Mouse (Mus musculus): ENCODE data around the gene Dcn. TPM values are rescaled to one million over a fixed set of nuclear protein-coding genes. Genes with fewer than 3 reads are reported as not detected.
A peak's percentile ranks its signal among the peaks of the same experiment; 100 is the strongest.

Dcn gene
- total RNA-seq (2021): 100 to 1,000 TPM; 385 to 401 TPM
- polyA plus RNA-seq (2012; rRNA removed): 442 and 744 TPM in 2 replicates
- long read RNA-seq, transcript Dcn-201 (8 exons, 1,758 nt): major isoform, 368 of 491 reads
- long read RNA-seq, transcript Dcn-202 (8 exons, 1,758 nt): minor isoform, 109 of 491 reads
- long read RNA-seq, partial matches to known transcripts: 8 of 491 reads
- long read RNA-seq, other reads (novel, unspliced or antisense): 6 of 491 reads

DNA sequence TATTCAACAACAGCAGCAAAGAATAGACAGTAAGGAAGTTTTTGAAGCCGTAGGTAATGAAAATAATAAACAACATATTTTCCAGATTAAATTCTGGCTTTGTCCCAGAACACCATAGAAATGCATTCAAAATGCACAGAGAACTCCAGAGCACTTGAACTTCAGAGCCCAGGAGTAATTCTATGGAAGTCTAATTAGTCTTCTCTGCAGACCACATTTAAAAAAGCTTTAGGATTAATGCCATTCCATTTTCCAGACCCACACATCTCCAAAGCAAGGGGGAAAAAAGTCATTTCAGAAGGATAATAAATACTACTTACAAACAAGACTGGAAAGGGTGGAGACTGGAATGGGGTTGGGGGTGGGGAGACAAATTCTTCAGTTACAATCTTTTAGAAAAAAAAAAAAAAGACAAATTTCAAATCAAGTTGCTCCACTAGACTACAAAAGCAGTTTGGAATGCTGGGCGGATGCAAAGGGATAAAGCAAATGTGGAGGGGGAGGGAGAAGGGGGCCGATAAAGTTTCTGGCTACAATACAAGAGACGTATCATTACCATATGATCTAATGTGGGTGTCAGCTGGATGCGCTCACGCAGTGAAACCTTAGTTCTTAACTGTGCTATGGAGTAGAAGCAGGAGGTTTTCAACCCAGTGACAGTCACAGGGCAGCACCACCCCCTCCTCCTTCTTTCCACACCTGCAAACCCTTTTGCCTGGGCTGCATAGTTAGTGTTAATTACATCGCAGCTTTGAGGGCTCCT lies at the start of gene Dcn:
TSS of gene Dcn (plus strand) at position 606 of the 763 bp plus-strand sequence.
- Histone ChIP-seq H3K36me3 (ENCODE audit: control insufficient read depth, insufficient read depth, low read length) (no peaks in the 10 kb centered on the region), H3K27me3 (ENCODE audit: control insufficient read depth, insufficient read depth, low read length) (no peaks in the 10 kb centered on the region), H3K79me2 (replicated peaks; ENCODE audit: control insufficient read depth, insufficient read depth, low read length) (no peaks in the 10 kb centered on the region), H3K4me3 (peak within 1 kb of the TSS; percentile 22), H3K27ac (peak within 1 kb of the TSS; percentile 63), H3K9ac (ENCODE audit: low read depth, low read length) (peak within 1 kb of the TSS; percentile 71), H3K4me1 (ENCODE audit: control insufficient read depth, insufficient read depth, low read length) (no peaks in the 10 kb centered on the region; the same call in 1 of the 2 replicates)
- TF ChIP-seq CTCF (IDR thresholded peaks at IDR 0.05) (no peak), EP300 (IDR thresholded peaks at IDR 0.05; ENCODE audit: insufficient read depth, low read depth, low read length) (no peak), POLR2A (IDR thresholded peaks at IDR 0.05; ENCODE audit: insufficient read depth, low read depth, low read length) (peak; percentile 86)
- intact Hi-C loops (cut with DNase I): no loop called here
- WGBS: 14% methylated on average over 7 of the region's 7 CpGs
- DNase-seq: peak; percentile 52 to 58

DNA sequence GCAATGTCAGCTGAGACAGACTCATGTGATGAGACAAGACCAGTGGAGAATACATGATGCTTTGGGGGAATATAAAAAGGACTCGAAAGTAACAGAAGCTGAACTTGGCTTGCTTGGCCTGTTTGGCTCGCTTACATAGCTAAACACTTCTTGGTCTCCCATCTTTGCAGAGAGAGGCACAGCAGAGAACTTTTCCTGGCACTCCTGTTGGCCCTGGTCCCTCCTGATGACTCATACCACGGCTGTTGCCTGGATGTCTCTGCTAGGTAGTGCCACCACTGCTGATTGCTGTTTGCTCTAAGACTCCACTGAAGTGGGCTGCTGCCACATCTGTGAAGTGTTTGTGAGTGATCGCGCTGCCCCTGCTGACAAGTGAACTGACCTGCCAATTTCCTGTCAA lies 42.7 kb upstream of the Dcn start:
- Histone ChIP-seq H3K9ac (ENCODE audit: low read depth, low read length) (no peak overlapping the region), H3K36me3 (ENCODE audit: control insufficient read depth, insufficient read depth, low read length) (no peaks in the 10 kb centered on the region), H3K27ac (peak overlapping the region; percentile 9; the same call in 1 of the 2 replicates), H3K79me2 (replicated peaks; ENCODE audit: control insufficient read depth, insufficient read depth, low read length) (no peaks in the 10 kb centered on the region), H3K4me1 (ENCODE audit: control insufficient read depth, insufficient read depth, low read length) (peaks cover 3% of the 10 kb centered on the region), H3K27me3 (ENCODE audit: control insufficient read depth, insufficient read depth, low read length) (no peaks in the 10 kb centered on the region), H3K4me3 (no peak overlapping the region)
- DNase-seq: peak; percentile 38 to 62
- 0 out of 2 replicates have a peak, but pooled peaks have one; percentile 51 for TF ChIP-seq EP300 (IDR thresholded peaks at IDR 0.05; ENCODE audit: insufficient read depth, low read depth, low read length)
- no peak for TF ChIP-seq CTCF (IDR thresholded peaks at IDR 0.05)
- no peak for TF ChIP-seq POLR2A (IDR thresholded peaks at IDR 0.05; ENCODE audit: insufficient read depth, low read depth, low read length)
- intact Hi-C loops (cut with DNase I): no loop called here
- 15% methylated on average over 5 of the region's 5 CpGs for WGBS

DNA sequence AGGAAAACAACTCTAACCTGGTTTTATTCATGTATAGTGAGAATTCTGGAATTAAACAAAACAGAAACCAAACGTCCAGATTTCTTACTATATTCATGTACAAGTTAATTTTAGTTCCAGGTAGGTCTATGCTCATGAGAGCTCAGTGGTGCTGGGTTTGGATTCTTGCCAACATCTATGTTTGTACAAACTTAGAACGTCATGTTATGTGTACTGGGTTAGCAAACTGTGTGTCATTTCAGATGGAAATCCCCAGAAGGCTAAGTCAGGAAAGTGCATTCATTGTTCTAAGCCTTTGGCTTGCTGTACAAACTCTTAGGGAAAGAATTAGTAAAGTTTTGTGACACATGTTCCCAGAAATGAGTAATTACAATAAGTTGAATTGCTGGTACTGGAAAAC lies 37.1 kb upstream of the Dcn start:
- WGBS: 19% methylated on average over 2 of the region's 2 CpGs
- intact Hi-C loops (cut with DNase I): no loop called here
- Histone ChIP-seq H3K9ac (ENCODE audit: low read depth, low read length) (no peak overlapping the region), H3K4me3 (no peak overlapping the region), H3K27ac (no peak overlapping the region), H3K79me2 (replicated peaks; ENCODE audit: control insufficient read depth, insufficient read depth, low read length) (no peaks in the 10 kb centered on the region), H3K27me3 (ENCODE audit: control insufficient read depth, insufficient read depth, low read length) (no peaks in the 10 kb centered on the region), H3K4me1 (ENCODE audit: control insufficient read depth, insufficient read depth, low read length) (peaks cover 2% of the 10 kb centered on the region; the same call in 1 of the 2 replicates), H3K36me3 (ENCODE audit: control insufficient read depth, insufficient read depth, low read length) (no peaks in the 10 kb centered on the region)
- DNase-seq: no peak
- TF ChIP-seq CTCF (IDR thresholded peaks at IDR 0.05) (no peak), POLR2A (IDR thresholded peaks at IDR 0.05; ENCODE audit: insufficient read depth, low read depth, low read length) (no peak), EP300 (IDR thresholded peaks at IDR 0.05; ENCODE audit: insufficient read depth, low read depth, low read length) (no peak)

DNA sequence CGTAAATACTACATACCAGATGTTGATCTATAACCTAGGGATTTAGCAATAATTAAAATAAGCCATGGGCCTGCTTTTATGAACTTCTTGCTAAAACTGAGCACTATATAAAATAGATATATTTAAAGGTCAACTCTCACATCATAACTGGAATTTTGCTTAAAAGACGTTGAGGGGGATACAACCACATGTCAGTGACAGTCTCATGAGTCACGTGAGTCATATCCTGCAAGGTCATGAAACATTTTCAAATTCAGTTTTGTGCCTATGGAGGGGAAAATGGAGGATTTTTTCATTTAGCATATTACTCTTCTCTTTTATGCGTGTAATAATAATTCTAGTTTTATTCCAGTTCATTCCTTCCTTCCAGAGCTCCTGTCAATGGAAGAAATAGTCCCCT lies 32.9 kb upstream of the Dcn start:
- no peaks in the 10 kb centered on the region for H3K79me2 ChIP-seq (replicated peaks; ENCODE audit: control insufficient read depth, insufficient read depth, low read length)
- H3K4me1 ChIP-seq (ENCODE audit: control insufficient read depth, insufficient read depth, low read length): no peaks in the 10 kb centered on the region
- no peak overlapping the region for H3K4me3 ChIP-seq
- no peak overlapping the region for H3K9ac ChIP-seq (ENCODE audit: low read depth, low read length)
- WGBS: 78% methylated on average over 4 of the region's 4 CpGs
- H3K27me3 ChIP-seq (ENCODE audit: control insufficient read depth, insufficient read depth, low read length): no peaks in the 10 kb centered on the region
- intact Hi-C loops (cut with DNase I): no loop called here
- no peaks in the 10 kb centered on the region for H3K36me3 ChIP-seq (ENCODE audit: control insufficient read depth, insufficient read depth, low read length)
- TF ChIP-seq CTCF (IDR thresholded peaks at IDR 0.05) (no peak), EP300 (IDR thresholded peaks at IDR 0.05; ENCODE audit: insufficient read depth, low read depth, low read length) (no peak), POLR2A (IDR thresholded peaks at IDR 0.05; ENCODE audit: insufficient read depth, low read depth, low read length) (no peak)
- no peak overlapping the region for H3K27ac ChIP-seq
- no peak for DNase-seq

DNA sequence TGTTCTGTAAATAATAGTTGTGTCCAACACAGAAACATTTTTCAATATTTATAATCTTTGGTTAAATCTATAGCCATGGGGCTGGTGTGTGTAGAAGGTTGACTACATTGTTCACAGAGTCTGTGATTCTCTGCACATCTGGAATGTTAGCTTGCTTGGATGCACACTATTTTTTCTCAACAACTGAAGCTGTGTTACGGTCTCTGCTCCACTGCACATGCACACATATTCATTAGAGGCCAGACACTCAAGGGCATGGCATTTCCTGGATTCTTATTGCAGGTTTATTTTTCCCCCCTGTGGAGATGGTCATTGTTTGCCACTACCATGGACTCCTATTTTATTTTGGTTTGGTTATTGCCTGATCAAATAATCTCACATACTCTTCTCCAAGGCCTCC lies 26.5 kb upstream of the Dcn start:
- Histone ChIP-seq H3K36me3 (ENCODE audit: control insufficient read depth, insufficient read depth, low read length) (no peaks in the 10 kb centered on the region), H3K79me2 (replicated peaks; ENCODE audit: control insufficient read depth, insufficient read depth, low read length) (no peaks in the 10 kb centered on the region), H3K9ac (ENCODE audit: low read depth, low read length) (no peak overlapping the region), H3K27ac (no peak overlapping the region), H3K4me3 (no peak overlapping the region), H3K27me3 (ENCODE audit: control insufficient read depth, insufficient read depth, low read length) (no peaks in the 10 kb centered on the region), H3K4me1 (ENCODE audit: control insufficient read depth, insufficient read depth, low read length) (no peaks in the 10 kb centered on the region)
- no peak for DNase-seq
- WGBS: 59% methylated on average over 1 of the region's 1 CpGs
- intact Hi-C loops (cut with DNase I): no loop called here
- TF ChIP-seq POLR2A (IDR thresholded peaks at IDR 0.05; ENCODE audit: insufficient read depth, low read depth, low read length): no peak
- TF ChIP-seq CTCF (IDR thresholded peaks at IDR 0.05): no peak
- TF ChIP-seq EP300 (IDR thresholded peaks at IDR 0.05; ENCODE audit: insufficient read depth, low read depth, low read length): no peak

DNA sequence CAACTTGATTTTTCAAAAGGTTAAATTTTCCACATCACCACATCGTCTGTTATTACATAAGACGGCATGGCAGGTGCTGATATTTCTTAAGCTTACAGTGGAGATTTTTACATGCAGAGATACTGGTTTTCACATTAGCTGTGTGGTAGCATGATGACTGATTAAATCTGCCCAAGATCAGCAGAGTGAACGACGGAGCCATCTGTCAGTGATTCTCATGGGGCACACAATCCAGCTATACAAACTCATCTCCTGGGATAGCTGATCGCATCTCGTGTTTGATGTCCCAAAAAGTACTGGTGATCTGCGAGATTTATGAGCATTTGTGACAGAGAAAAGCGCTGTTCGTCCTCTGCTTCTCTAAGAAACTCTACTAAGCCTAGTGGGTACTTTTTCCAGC lies 25.9 kb upstream of the Dcn start:
- Histone ChIP-seq H3K36me3 (ENCODE audit: control insufficient read depth, insufficient read depth, low read length) (no peaks in the 10 kb centered on the region), H3K27me3 (ENCODE audit: control insufficient read depth, insufficient read depth, low read length) (no peaks in the 10 kb centered on the region), H3K4me3 (no peak overlapping the region), H3K4me1 (ENCODE audit: control insufficient read depth, insufficient read depth, low read length) (no peaks in the 10 kb centered on the region), H3K27ac (no peak overlapping the region), H3K9ac (ENCODE audit: low read depth, low read length) (no peak overlapping the region), H3K79me2 (replicated peaks; ENCODE audit: control insufficient read depth, insufficient read depth, low read length) (no peaks in the 10 kb centered on the region)
- no peak for TF ChIP-seq CTCF (IDR thresholded peaks at IDR 0.05)
- no peak for TF ChIP-seq POLR2A (IDR thresholded peaks at IDR 0.05; ENCODE audit: insufficient read depth, low read depth, low read length)
- TF ChIP-seq EP300 (IDR thresholded peaks at IDR 0.05; ENCODE audit: insufficient read depth, low read depth, low read length): no peak
- DNase-seq: no peak
- WGBS: 90% methylated on average over 9 of the region's 9 CpGs
- intact Hi-C loops (cut with DNase I): no loop called here

All from heart, adult 2 months (tissue).